Mouse (Mus musculus) sigmoid colon, adult 10 weeks (tissue): Measurements from ENCODE around the gene Rab12. TPM values are rescaled to one million over a fixed set of nuclear protein-coding genes. Genes with fewer than 3 reads are reported as not detected.

Experiments
- polyA plus RNA-seq: library from polyadenylated mRNA; stranded (reverse); fragments of 350-450 nt; fragmentation: Illumina TruSeq; extraction: RNeasy Lipid Tissue Mini Kit (QIAGEN cat#74804); gene quantifications from one replicate; pipeline ENCODE4 v1.2.3, GENCODE M21; 2014; ENCODE audit warnings: low read depth, low replicate concordance

Rab12 gene
- 73.0 TPM for polyA plus RNA-seq

GRCm38 (mm10) chr17:66519554-66520553, at the start of gene Rab12:
Gene Rab12, minus strand, starts transcription at chr17:66519729.

DNA sequence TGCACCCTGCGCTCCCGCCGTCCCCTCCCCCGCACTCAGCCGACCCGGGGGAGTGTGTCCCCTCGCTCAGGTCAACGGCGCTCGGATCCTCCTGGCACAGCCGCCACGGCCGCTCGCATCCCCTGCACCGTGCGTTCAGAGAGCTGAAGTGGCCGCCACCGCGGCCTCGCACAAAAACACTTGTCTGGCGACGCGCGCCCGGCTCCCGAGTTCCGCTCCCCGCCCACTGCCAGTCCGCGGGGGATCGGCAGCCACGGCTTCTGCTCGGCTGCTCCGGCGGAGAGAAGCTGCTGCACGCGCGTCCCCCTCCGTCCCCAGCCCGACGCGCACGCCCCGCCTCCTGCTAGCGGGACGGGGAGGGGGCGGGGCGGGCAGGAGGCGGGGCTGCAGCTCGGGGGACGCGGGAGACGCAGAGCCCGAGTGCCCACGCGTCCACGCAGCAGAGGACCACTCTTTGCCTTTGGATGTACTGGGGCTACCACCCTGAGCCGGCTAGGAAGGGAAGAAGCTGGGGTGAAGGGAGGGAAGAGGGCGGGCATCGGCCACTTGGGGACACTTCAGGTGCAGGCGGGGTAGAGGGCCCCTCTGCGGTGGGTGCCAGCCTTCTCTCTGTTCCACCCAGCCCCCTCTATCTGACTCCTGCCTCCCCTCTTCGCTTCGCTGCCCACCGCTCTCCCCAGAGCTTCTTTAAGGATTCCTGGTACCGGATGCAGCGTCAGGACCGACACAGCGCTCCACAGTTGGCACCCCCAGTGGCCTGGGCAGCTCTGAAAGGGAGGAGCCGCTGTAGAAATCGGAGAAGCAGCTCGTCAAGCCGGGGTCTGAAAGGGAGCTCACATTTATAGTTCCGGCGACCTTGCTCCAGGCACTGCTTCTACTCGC, 69.8 kb downstream of the Rab12 start, which contains the start of gene Mtcl1:
Mtcl1 (minus strand) TSS at position 291 of the 882 bp plus-strand sequence.

Other genes with a start within 250 kb of the Rab12 start
- 1.4 TPM for gene Mtcl1, start 70.0 kb downstream of the Rab12 start, polyA plus RNA-seq
- gene Themis3, start 74.9 kb upstream of the Rab12 start, polyA plus RNA-seq, result 38.5 TPM